Mouse (Mus musculus) ES-E14 (cell line): ENCODE data around the gene Rubcnl. TPM values are rescaled to one million over a fixed set of nuclear protein-coding genes. Genes with fewer than 3 reads are reported as not detected.
A peak's percentile ranks its signal among the peaks of the same experiment; 100 is the strongest.

ENCODE experiments used
- DNase-seq: peaks from one replicate; pipeline ENCODE4 v3.0.0-alpha.2; 2013; ENCODE audit warnings: low read depth, low spot score
- H3K27ac ChIP-seq: 2 replicates; pipeline ENCODE4 v1.5.1; 2012; ENCODE audit warnings: low read depth, mild to moderate bottlenecking, low read length, moderate library complexity, mixed read lengths; ENCODE audit not compliant: poor library complexity, insufficient read depth, severe bottlenecking
- H3K36me3 ChIP-seq: 2 replicates; pipeline ENCODE4 v1.6.1; 2012; ENCODE audit warnings: mild to moderate bottlenecking, low read length, moderate library complexity, mixed read lengths; ENCODE audit not compliant: control insufficient read depth, poor library complexity, insufficient read depth, severe bottlenecking
- H3K4me1 ChIP-seq, 2 experiments: fragments of 150-350 bp in 1 of 2; sonication (generic) in 1 of 2; 2 replicates each; pipeline ENCODE4 v1.6.1; 2012; ENCODE audit warnings: low read length in 2 of 2, mild to moderate bottlenecking in 1 of 2, mixed read lengths in 1 of 2; ENCODE audit not compliant: control insufficient read depth in 2 of 2, insufficient read depth in 2 of 2, poor library complexity in 1 of 2
- H3K4me3 ChIP-seq, 2 experiments: fragments of 150-350 bp in 1 of 2; sonication (generic) in 1 of 2; 2 replicates each; pipeline ENCODE4 v1.5.1; 2012; ENCODE audit warnings: low read length in 2 of 2, low read depth in 1 of 2, mild to moderate bottlenecking in 1 of 2, mixed read lengths in 1 of 2; ENCODE audit not compliant: insufficient read depth in 1 of 2, poor library complexity in 1 of 2, severe bottlenecking in 1 of 2
- H3K9ac ChIP-seq: 2 replicates; pipeline ENCODE4 v1.6.1; 2012; ENCODE audit warnings: low read depth, mild to moderate bottlenecking, low read length, mixed read lengths; ENCODE audit not compliant: poor library complexity, insufficient read depth, severe bottlenecking
- H3K9me3 ChIP-seq: fragments of 150-350 bp; sonication (generic); 2 replicates; pipeline ENCODE4 v1.6.1; 2012; ENCODE audit warnings: low read depth, mild to moderate bottlenecking, low read length; ENCODE audit not compliant: control insufficient read depth, insufficient read depth
- CHD2 ChIP-seq: IDR thresholded peaks from 2 replicates; pipeline ENCODE4 v1.6.1; 2014; ENCODE audit warnings: mild to moderate bottlenecking, low read depth, low read length, inconsistent platforms
- HCFC1 ChIP-seq: IDR thresholded peaks from 2 replicates; pipeline ENCODE4 v1.6.1; 2012; ENCODE audit warnings: low read length, inconsistent platforms, borderline replicate concordance; ENCODE audit not compliant: insufficient read depth
- MAFK ChIP-seq: IDR thresholded peaks from 2 replicates; pipeline ENCODE4 v1.6.1; 2014; ENCODE audit warnings: mild to moderate bottlenecking, low read depth, low read length, inconsistent platforms; ENCODE audit not compliant: insufficient read depth
- ZC3H11A ChIP-seq: IDR thresholded peaks from 2 replicates; pipeline ENCODE4 v1.6.1; 2012; ENCODE audit warnings: low read depth, mild to moderate bottlenecking, inconsistent platforms, low read length, borderline replicate concordance
- ZNF384 ChIP-seq: IDR thresholded peaks from 2 replicates; pipeline ENCODE4 v1.6.1; 2012; ENCODE audit warnings: low read depth, low read length, inconsistent platforms
- in situ Hi-C, 2 experiments: fragments of 600-800 bp; cut with MboI; formaldehyde crosslinking; loops; one replicate each; pipeline ENCODE4 v1.15.1; 2025; ENCODE audit warnings: low sequenced_read_pairs in 2 of 2, inconsistent platforms in 1 of 2; ENCODE audit not compliant: unreplicated experiment in 2 of 2
- total RNA-seq: library from RNA; depleted of rRNA; stranded (reverse); fragments of 300-350 nt; gene quantifications from 2 replicates; pipeline ENCODE4 v1.2.3, GENCODE M21; 2012

The Rubcnl gene
- total RNA-seq, 1 experiment = 0.09 TPM

DNA sequence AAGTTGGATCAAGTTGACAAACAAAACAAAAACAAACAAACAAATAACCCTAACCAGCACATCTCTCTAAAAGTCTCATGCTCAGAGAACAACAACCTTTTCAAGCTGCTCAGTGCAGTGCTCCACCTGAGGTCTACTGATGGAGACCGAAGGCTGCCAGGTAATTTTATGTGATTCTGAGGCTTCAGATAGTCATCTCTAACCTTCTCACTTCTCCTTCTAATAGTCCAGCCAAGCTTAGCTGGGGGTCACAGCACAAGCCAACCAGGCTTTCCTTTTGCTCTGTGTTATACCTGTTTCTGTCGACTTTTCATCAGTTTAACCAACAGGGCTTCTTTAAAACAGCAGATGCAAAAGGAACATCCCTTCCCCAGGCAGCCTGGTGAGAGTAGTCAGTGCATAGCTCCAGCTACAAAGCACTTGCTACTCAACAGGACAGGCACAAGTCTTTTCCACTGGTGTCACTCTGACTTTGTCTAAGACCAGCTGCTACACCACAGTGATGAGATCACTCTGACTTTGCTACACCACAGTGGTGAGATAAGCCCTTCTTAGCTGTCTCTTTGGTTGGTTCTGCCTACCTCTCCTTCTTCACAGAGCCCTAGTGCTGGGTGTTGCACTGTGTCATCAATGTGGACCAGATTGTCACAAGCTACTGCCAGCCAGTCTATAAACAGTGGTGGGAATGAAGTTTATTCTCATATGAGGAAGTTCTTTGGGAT is 10.2 kb upstream of the Rubcnl start:
- Histone ChIP-seq H3K9ac (no peak overlapping the region), H3K4me3 (no peak overlapping the region), H3K9me3 (no peaks in the 10 kb centered on the region), H3K4me1 (no peaks in the 10 kb centered on the region), H3K27ac (no peak overlapping the region), H3K36me3 (no peaks in the 10 kb centered on the region)
- DNase-seq = no peak
- TF ChIP-seq ZNF384 (no peak), ZC3H11A (no peak), CHD2 (no peak), HCFC1 (no peak), MAFK (no peak)
- in situ Hi-C loops = no loop called here

DNA sequence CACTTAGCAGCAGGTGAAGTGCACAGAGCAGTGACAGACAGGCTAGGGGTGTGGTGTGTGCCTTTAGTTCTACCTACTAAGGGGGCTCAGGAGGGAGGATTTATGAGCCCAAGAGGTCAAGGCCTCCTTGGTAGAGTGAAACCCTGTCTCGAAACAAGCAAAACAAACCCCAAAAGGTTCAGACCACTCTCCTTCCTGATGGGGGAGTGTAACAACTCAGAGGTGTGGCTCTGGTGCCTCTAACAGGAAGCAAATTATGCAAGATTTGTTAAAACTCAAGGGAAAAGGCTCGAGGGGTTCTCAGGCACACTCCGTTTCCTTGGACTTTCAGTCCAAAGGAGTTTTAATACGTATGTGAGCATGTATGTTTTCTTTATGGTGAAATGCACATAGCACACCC is 5.5 kb upstream of the Rubcnl start:
- no peak overlapping the region for H3K4me3 ChIP-seq
- no peaks in the 10 kb centered on the region for H3K4me1 ChIP-seq
- no peak for TF ChIP-seq CHD2
- no peak for TF ChIP-seq MAFK
- TF ChIP-seq ZC3H11A = no peak
- no peak for TF ChIP-seq HCFC1
- no peak for TF ChIP-seq ZNF384
- H3K9me3 ChIP-seq = no peaks in the 10 kb centered on the region
- in situ Hi-C loops = no loop called here
- no peaks in the 10 kb centered on the region for H3K36me3 ChIP-seq
- DNase-seq = no peak
- H3K9ac ChIP-seq = no peak overlapping the region
- no peak overlapping the region for H3K27ac ChIP-seq

DNA sequence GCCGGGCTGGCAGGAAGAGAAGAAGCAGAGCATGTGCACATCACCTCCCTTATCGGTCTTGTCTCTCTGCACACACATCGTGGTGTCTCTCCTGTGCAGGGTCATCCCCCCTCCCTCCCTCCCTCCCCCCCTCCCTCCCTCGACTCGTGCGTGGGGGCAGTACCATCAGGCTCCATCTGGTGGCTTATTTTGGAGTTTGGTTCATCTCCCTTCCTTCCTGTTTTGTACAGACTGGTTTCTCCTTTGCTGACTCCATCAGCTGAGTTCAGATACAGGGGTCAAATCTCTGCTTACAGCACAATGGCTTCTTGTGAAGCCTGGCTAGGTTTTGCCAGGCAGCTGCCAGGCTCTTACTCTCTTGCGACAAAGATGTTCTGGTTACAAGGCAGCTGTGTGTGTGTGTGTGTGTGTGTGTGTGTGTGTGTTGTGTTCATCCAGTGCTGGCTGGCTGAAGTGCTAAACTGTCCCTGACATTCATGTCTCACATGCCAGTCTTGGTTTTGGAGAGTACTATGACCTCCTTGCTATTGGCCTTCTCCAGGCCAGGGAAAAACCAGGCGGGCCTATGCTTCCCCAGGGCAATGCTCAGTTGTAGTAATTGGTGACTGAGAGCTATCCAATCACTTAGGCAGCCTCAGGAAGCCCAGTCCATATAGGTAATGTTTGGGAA is 4.7 kb upstream of the Rubcnl start:
- DNase-seq = no peak
- no peak overlapping the region for H3K4me3 ChIP-seq
- no peaks in the 10 kb centered on the region for H3K9me3 ChIP-seq
- H3K36me3 ChIP-seq = no peaks in the 10 kb centered on the region
- 0 out of 4 replicates have a peak, but pooled peaks cover 0 to under 1% of the 10 kb centered on the region in 2 experiments for H3K4me1 ChIP-seq
- H3K9ac ChIP-seq = no peak overlapping the region
- no peak overlapping the region for H3K27ac ChIP-seq
- no peak for TF ChIP-seq MAFK
- no peak for TF ChIP-seq HCFC1
- no peak for TF ChIP-seq CHD2
- TF ChIP-seq ZNF384 = no peak
- no peak for TF ChIP-seq ZC3H11A
- in situ Hi-C loops = no loop called here

DNA sequence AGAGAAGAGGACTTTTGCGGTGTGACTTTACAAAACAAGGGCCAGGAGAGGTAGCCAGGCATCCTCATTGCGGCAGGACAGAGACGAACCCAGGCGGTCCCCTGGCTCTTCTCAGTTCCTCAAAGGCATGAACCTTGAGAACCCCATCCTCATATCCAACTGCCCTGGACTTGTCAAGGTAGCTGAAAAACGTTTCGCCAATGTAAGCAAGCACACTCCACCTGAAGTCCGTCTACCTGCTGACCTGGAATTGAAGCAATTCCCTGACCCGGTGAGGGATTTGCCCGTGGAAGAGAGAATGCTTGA is 841 bp downstream of the Rubcnl start:
- no peak for DNase-seq
- TF ChIP-seq HCFC1 (no peak), CHD2 (no peak), MAFK (no peak)
- Histone ChIP-seq H3K4me1 (0 out of 4 replicates have a peak, but pooled peaks cover 0 to 2% of the 10 kb centered on the region in 2 experiments), H3K27ac (no peak overlapping the region), H3K9me3 (no peaks in the 10 kb centered on the region), H3K9ac (no peak overlapping the region), H3K36me3 (no peaks in the 10 kb centered on the region), H3K4me3 (peak overlapping the region; percentile 67 to 68; a peak in 2 of 4 replicates)
- in situ Hi-C loops = no loop called here
